Mouse (Mus musculus) small intestine, adult 2 months (tissue): Measurements from ENCODE around the gene Sel1l.

Experiments
- CTCF ChIP-seq: fragments of 200-500 bp; IDR thresholded peaks from 2 replicates; pipeline ENCODE4 v1.5.1; 2012; ENCODE audit warnings: low read depth, mild to moderate bottlenecking, control low read depth, inconsistent platforms, low read length, moderate library complexity, mixed read lengths; ENCODE audit not compliant: insufficient replicate concordance, insufficient read length; ENCODE audit errors: extremely low read depth
- POLR2A ChIP-seq: fragments of 200-500 bp; IDR thresholded peaks from 2 replicates; pipeline ENCODE4 v1.6.1; 2012; ENCODE audit warnings: low read depth, mild to moderate bottlenecking, control low read depth, inconsistent platforms, low read length, moderate library complexity

- TF ChIP-seq CTCF (no peak), POLR2A (no peak)
Measured at GRCm38 (mm10) chr12:91776342-91776741, 72.6 kb downstream of the Sel1l start.
